Mouse (Mus musculus): ENCODE data around the gene Gm49369.
"Not testable (repeated sequence)": the region's sequence is repeated elsewhere in the genome, so short reads cannot be mapped to it uniquely, and the experiment has no call there.

Gene Gm49369

GRCm38 (mm10) chr7:142382567-142382966 is at the start of gene Gm49369:
Gene Gm49369, minus strand, starts transcription at chr7:142382667.
- DNase-seq (ENCODE audit: low spot score) = no peak

GRCm38 (mm10) chr7:142431106-142431505 is 48.6 kb upstream of the Gm49369 start:
- no peak for DNase-seq (ENCODE audit: low spot score)

- no peak for DNase-seq (ENCODE audit: low spot score)
Observed at GRCm38 (mm10) chr7:142430160-142430678, 47.8 kb upstream of the Gm49369 start.

GRCm38 (mm10) chr7:142428213-142428612 is 45.7 kb upstream of the Gm49369 start:
- DNase-seq (ENCODE audit: low spot score) = no peak

- DNase-seq (ENCODE audit: low spot score) = no peak
Observed at GRCm38 (mm10) chr7:142425641-142426213, 43.3 kb upstream of the Gm49369 start.

GRCm38 (mm10) chr7:142421826-142422225 is 39.4 kb upstream of the Gm49369 start:
- no peak for DNase-seq (ENCODE audit: low spot score)

GRCm38 (mm10) chr7:142419887-142420286 is 37.4 kb upstream of the Gm49369 start:
- peak; percentile 69 for DNase-seq (ENCODE audit: low spot score)

- DNase-seq (ENCODE audit: low spot score) = no peak
Observed at GRCm38 (mm10) chr7:142418679-142419078, 36.2 kb upstream of the Gm49369 start.

GRCm38 (mm10) chr7:142418027-142418426 is 35.6 kb upstream of the Gm49369 start:
- DNase-seq (ENCODE audit: low spot score) = no peak

- DNase-seq (ENCODE audit: low spot score) = no peak
Observed at GRCm38 (mm10) chr7:142416225-142416624, 33.8 kb upstream of the Gm49369 start.

- no peak for DNase-seq (ENCODE audit: low spot score)
Observed at GRCm38 (mm10) chr7:142415314-142415713, 32.8 kb upstream of the Gm49369 start.

- no peak for DNase-seq (ENCODE audit: low spot score)
Observed at GRCm38 (mm10) chr7:142413285-142413684, 30.8 kb upstream of the Gm49369 start.

- DNase-seq (ENCODE audit: low spot score) = no peak
Observed at GRCm38 (mm10) chr7:142409603-142410002, 27.1 kb upstream of the Gm49369 start.

- DNase-seq (ENCODE audit: low spot score) = no peak
Observed at GRCm38 (mm10) chr7:142408686-142409085, 26.2 kb upstream of the Gm49369 start.

GRCm38 (mm10) chr7:142407935-142408334 is 25.5 kb upstream of the Gm49369 start:
- DNase-seq (ENCODE audit: low spot score) = no peak

- not testable (repeated sequence) for DNase-seq (ENCODE audit: low spot score)
Observed at GRCm38 (mm10) chr7:142405134-142405533, 22.7 kb upstream of the Gm49369 start.

- no peak for DNase-seq (ENCODE audit: low spot score)
Observed at GRCm38 (mm10) chr7:142403591-142403990, 21.1 kb upstream of the Gm49369 start.

- no peak for DNase-seq (ENCODE audit: low spot score)
Observed at GRCm38 (mm10) chr7:142400750-142401142, 18.3 kb upstream of the Gm49369 start.

GRCm38 (mm10) chr7:142400112-142400749 is 17.8 kb upstream of the Gm49369 start:
- DNase-seq (ENCODE audit: low spot score) = no peak

GRCm38 (mm10) chr7:142399250-142399649 is 16.8 kb upstream of the Gm49369 start:
- DNase-seq (ENCODE audit: low spot score) = no peak

GRCm38 (mm10) chr7:142398052-142398451 is 15.6 kb upstream of the Gm49369 start:
- DNase-seq (ENCODE audit: low spot score) = no peak

- DNase-seq (ENCODE audit: low spot score) = no peak
Observed at GRCm38 (mm10) chr7:142396611-142397010, 14.1 kb upstream of the Gm49369 start.

- no peak for DNase-seq (ENCODE audit: low spot score)
Observed at GRCm38 (mm10) chr7:142395472-142395871, 13.0 kb upstream of the Gm49369 start.
